Mouse (Mus musculus) midbrain, embryonic 11.5 days (tissue): ENCODE results near the gene Col18a1. TPM values are rescaled to one million over a fixed set of nuclear protein-coding genes. Genes with fewer than 3 reads are reported as not detected.

Experiments used
- ATAC-seq: fragments of 200-750 bp; cut with Nextera tagmentation; 2 replicates; pipeline ENCODE4 v1.8.0; 2017; ENCODE audit warnings: moderate TSS enrichment, moderate library complexity; ENCODE audit not compliant: low FRiP score
- DNase-seq: peaks from one replicate; pipeline ENCODE4 v3.0.0; 2015; ENCODE audit warnings: low spot score; ENCODE audit errors: missing footprints
- H3K27ac ChIP-seq: fragments of 300-500 bp; sonication (generic); 2 replicates; pipeline ENCODE4 v1.5.1; 2014; ENCODE audit warnings: low read depth, low read length
- H3K27me3 ChIP-seq: fragments of 300-500 bp; sonication (generic); 2 replicates; pipeline ENCODE4 v1.6.1; 2014; ENCODE audit warnings: mild to moderate bottlenecking, low read length, moderate library complexity, mixed read lengths; ENCODE audit not compliant: control insufficient read depth, insufficient read depth
- H3K36me3 ChIP-seq: fragments of 300-500 bp; sonication (generic); 2 replicates; pipeline ENCODE4 v1.6.1; 2014; ENCODE audit warnings: mild to moderate bottlenecking, low read length, moderate library complexity, mixed read lengths; ENCODE audit not compliant: control insufficient read depth, insufficient read depth
- H3K4me1 ChIP-seq: fragments of 300-500 bp; sonication (generic); 2 replicates; pipeline ENCODE4 v1.6.1; 2014; ENCODE audit warnings: low read length; ENCODE audit not compliant: control insufficient read depth, insufficient read depth
- H3K4me2 ChIP-seq: fragments of 300-500 bp; sonication (generic); 2 replicates; pipeline ENCODE4 v1.6.1; 2014; ENCODE audit warnings: mild to moderate bottlenecking, moderate library complexity
- H3K4me3 ChIP-seq: fragments of 300-500 bp; sonication (generic); 2 replicates; pipeline ENCODE4 v1.5.1; 2014; ENCODE audit warnings: low read depth, low read length
- H3K9ac ChIP-seq: fragments of 300-500 bp; sonication (generic); 2 replicates; pipeline ENCODE4 v1.6.1; 2014; ENCODE audit warnings: low read length
- H3K9me3 ChIP-seq: fragments of 300-500 bp; sonication (generic); 2 replicates; pipeline ENCODE4 v1.6.1; 2016; ENCODE audit warnings: low read length; ENCODE audit not compliant: control insufficient read depth
- WGBS: fragments of 180-500 bp; shearing (Covaris S2); extraction: QIAGEN DNeasy Blood & Tissue Kit; methylation state at CpG from one replicate; pipeline ENCODE4 v1.1.7; 2014; 5-methylcytosine and 5-hydroxymethylcytosine counted together
- polyA plus RNA-seq: library from polyadenylated mRNA; unstranded; fragments of >200 nt; fragmentation: Nextera tagmentation; extraction: Ambion mirVana; gene quantifications from 2 replicates; pipeline ENCODE4 v1.2.1, GENCODE M21; 2014

The Col18a1 gene
- polyA plus RNA-seq, 1 experiment from 2014 or later: 52.2 TPM

- no peaks in the 10 kb centered on the region for H3K27me3 ChIP-seq
- 2% methylated on average over 9 of the region's 9 CpGs for WGBS
- H3K36me3 ChIP-seq: no peaks in the 10 kb centered on the region
- H3K9me3 ChIP-seq: no peaks in the 10 kb centered on the region
- peak overlapping the region; percentile 79 for H3K9ac ChIP-seq
- H3K27ac ChIP-seq: peak overlapping the region; percentile 86
- H3K4me2 ChIP-seq: peak overlapping the region; percentile 92
- H3K4me3 ChIP-seq: peak overlapping the region; percentile 54
- peak; percentile 94 for DNase-seq
- peak; percentile 56 for ATAC-seq
- H3K4me1 ChIP-seq: peaks cover 25% of the 10 kb centered on the region
Measured at GRCm38 (mm10) chr10:77164437-77165052, 1.8 kb downstream of the Col18a1 start.

- Histone ChIP-seq H3K9me3 (no peaks in the 10 kb centered on the region), H3K27ac (no peak overlapping the region), H3K4me1 (peaks cover 25% of the 10 kb centered on the region), H3K27me3 (no peaks in the 10 kb centered on the region), H3K36me3 (no peaks in the 10 kb centered on the region), H3K4me3 (peak overlapping the region; percentile 54; the same call in 1 of the 2 replicates), H3K4me2 (peak overlapping the region; percentile 92), H3K9ac (peak overlapping the region; percentile 79)
- no peak for ATAC-seq
- DNase-seq: peak; percentile 81
- 11% methylated on average over 5 of the region's 5 CpGs for WGBS
Measured at GRCm38 (mm10) chr10:77164041-77164436, 2.3 kb downstream of the Col18a1 start.

- Histone ChIP-seq H3K9me3 (no peaks in the 10 kb centered on the region), H3K4me2 (peak overlapping the region; percentile 92), H3K27me3 (no peaks in the 10 kb centered on the region), H3K27ac (no peak overlapping the region), H3K36me3 (no peaks in the 10 kb centered on the region), H3K4me1 (peaks cover 30% of the 10 kb centered on the region), H3K4me3 (no peak overlapping the region), H3K9ac (no peak overlapping the region; the same call in 1 of the 2 replicates)
- DNase-seq (peak; percentile 81), ATAC-seq (no peak)
- 42% methylated on average over 4 of the region's 4 CpGs for whole genome bisulfite sequencing
Measured at GRCm38 (mm10) chr10:77163392-77163977, 2.9 kb downstream of the Col18a1 start.

- Histone ChIP-seq H3K4me2 (no peak overlapping the region), H3K27me3 (no peaks in the 10 kb centered on the region), H3K36me3 (no peaks in the 10 kb centered on the region), H3K9ac (no peak overlapping the region), H3K4me3 (no peak overlapping the region), H3K9me3 (no peaks in the 10 kb centered on the region), H3K27ac (no peak overlapping the region), H3K4me1 (peaks cover 33% of the 10 kb centered on the region)
- WGBS: 81% methylated on average over 8 of the region's 8 CpGs
- DNase-seq: no peak
- ATAC-seq: no peak
Measured at GRCm38 (mm10) chr10:77159573-77159972, 6.8 kb downstream of the Col18a1 start.

GRCm38 (mm10) chr10:77158948-77159347, 7.4 kb downstream of the Col18a1 start:
- Histone ChIP-seq H3K27me3 (no peaks in the 10 kb centered on the region), H3K9me3 (no peaks in the 10 kb centered on the region), H3K4me2 (no peak overlapping the region), H3K9ac (no peak overlapping the region), H3K36me3 (no peaks in the 10 kb centered on the region), H3K4me3 (no peak overlapping the region), H3K4me1 (peaks cover 27% of the 10 kb centered on the region), H3K27ac (no peak overlapping the region)
- WGBS: 68% methylated on average over 3 of the region's 3 CpGs
- DNase-seq (no peak), ATAC-seq (no peak)

GRCm38 (mm10) chr10:77157245-77158019, 8.9 kb downstream of the Col18a1 start:
- DNase-seq: no peak
- Histone ChIP-seq H3K9ac (no peak overlapping the region), H3K27me3 (no peaks in the 10 kb centered on the region), H3K4me2 (no peak overlapping the region), H3K27ac (no peak overlapping the region), H3K4me3 (no peak overlapping the region), H3K36me3 (no peaks in the 10 kb centered on the region), H3K9me3 (no peaks in the 10 kb centered on the region), H3K4me1 (peaks cover 25% of the 10 kb centered on the region)
- peak; percentile 7; the same call in 1 of the 2 replicates for ATAC-seq
- WGBS: 16% methylated on average over 8 of the region's 11 CpGs

- no peak overlapping the region for H3K4me3 ChIP-seq
- H3K36me3 ChIP-seq: no peaks in the 10 kb centered on the region
- ATAC-seq: peak; percentile 91
- no peak overlapping the region for H3K9ac ChIP-seq
- no peak overlapping the region for H3K27ac ChIP-seq
- H3K9me3 ChIP-seq: no peaks in the 10 kb centered on the region
- 44% methylated on average over 1 of the region's 2 CpGs for WGBS
- H3K4me2 ChIP-seq: no peak overlapping the region
- DNase-seq: peak; percentile 91
- peaks cover 33% of the 10 kb centered on the region for H3K4me1 ChIP-seq
- no peaks in the 10 kb centered on the region for H3K27me3 ChIP-seq
Measured at GRCm38 (mm10) chr10:77152178-77152621, 14.1 kb downstream of the Col18a1 start.

GRCm38 (mm10) chr10:77151551-77152002, 14.8 kb downstream of the Col18a1 start:
- 45% methylated on average over 4 of the region's 4 CpGs for WGBS
- ATAC-seq (peak; percentile 36; the same call in 1 of the 2 replicates), DNase-seq (no peak)
- H3K36me3 ChIP-seq: no peaks in the 10 kb centered on the region
- H3K9me3 ChIP-seq: no peaks in the 10 kb centered on the region
- no peaks in the 10 kb centered on the region for H3K27me3 ChIP-seq
- H3K4me3 ChIP-seq: no peak overlapping the region
- H3K4me1 ChIP-seq: peaks cover 30% of the 10 kb centered on the region
- H3K4me2 ChIP-seq: peak overlapping the region; percentile 19; the same call in 1 of the 2 replicates
- H3K9ac ChIP-seq: no peak overlapping the region
- peak overlapping the region; percentile 58 for H3K27ac ChIP-seq
